Mouse (Mus musculus): Measurements from ENCODE around the gene Tmem167b.

DNA sequence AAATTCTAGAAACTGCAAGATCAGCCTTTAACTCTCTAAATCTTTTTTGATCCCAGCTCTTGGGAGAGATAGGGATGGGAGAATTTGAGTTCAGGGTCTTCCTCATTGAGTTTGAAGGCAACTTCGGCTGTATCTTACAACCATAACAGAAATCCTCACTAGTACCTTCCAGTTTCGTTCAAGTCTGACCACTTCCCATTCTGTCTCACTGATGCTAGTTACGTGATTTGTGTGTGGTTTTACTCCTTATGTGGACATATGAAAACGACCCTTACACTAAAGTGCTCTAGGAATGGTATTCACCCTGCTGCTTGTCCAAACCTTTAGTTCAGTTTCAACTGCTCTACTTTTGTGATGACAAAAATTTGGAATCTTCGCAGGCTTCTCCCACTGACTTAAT lies 11.8 kb upstream of the Tmem167b start:
- TF ChIP-seq POLR2A (IDR thresholded peaks at IDR 0.05; ENCODE audit: borderline replicate concordance, extremely low read depth, low read depth, low read length) (no peak), CTCF (IDR thresholded peaks at IDR 0.05; ENCODE audit: insufficient read depth, low read length) (no peak)
